Mouse (Mus musculus): ENCODE data around the gene Mapkap1.

GRCm38 (mm10) chr2:34420256-34420655 lies 13.7 kb downstream of the Mapkap1 start:
- TF ChIP-seq MYOD1 (IDR thresholded peaks at IDR 0.05; ENCODE audit: control insufficient read depth in 1 of 3, insufficient read length in 2 of 3, low read depth in 2 of 3) = no peak
- TF ChIP-seq POLR2A (IDR thresholded peaks at IDR 0.05; ENCODE audit: insufficient read length, low read depth) = no peak
